Mouse (Mus musculus) cerebellum, adult 2 months (tissue): Measurements from ENCODE around the gene Rnpepl1. TPM values are rescaled to one million over a fixed set of nuclear protein-coding genes. Genes with fewer than 3 reads are reported as not detected.
A peak's percentile ranks its signal among the peaks of the same experiment; 100 is the strongest.

Source experiments
- DNase-seq, 2 experiments: peaks; one replicate each; pipeline ENCODE4 v3.0.0; 2021
- H3K27ac ChIP-seq: fragments of 200-500 bp; 2 replicates; pipeline ENCODE4 v1.5.1; 2012; ENCODE audit warnings: low read length, control low read depth, inconsistent platforms; ENCODE audit not compliant: insufficient read depth
- H3K27me3 ChIP-seq: fragments of 200-500 bp; 2 replicates; pipeline ENCODE4 v1.6.1; 2012; ENCODE audit warnings: inconsistent platforms, mild to moderate bottlenecking, low read length, moderate library complexity; ENCODE audit not compliant: control insufficient read depth, insufficient read depth
- H3K4me1 ChIP-seq: fragments of 200-500 bp; 2 replicates; pipeline ENCODE4 v1.6.1; 2011; ENCODE audit warnings: low read length; ENCODE audit not compliant: control insufficient read depth, insufficient read depth
- H3K4me3 ChIP-seq: fragments of 200-500 bp; replicated peaks from 2 replicates; pipeline ENCODE3; 2011; ENCODE audit warnings: mild to moderate bottlenecking, low read depth, low read length, control low read depth; ENCODE audit not compliant: insufficient read depth
- CTCF ChIP-seq: fragments of 200-500 bp; IDR thresholded peaks from 2 replicates; pipeline ENCODE4 v1.5.1; 2011; ENCODE audit warnings: low read depth, mild to moderate bottlenecking, control low read depth, low read length, moderate library complexity, borderline replicate concordance; ENCODE audit not compliant: insufficient read depth
- POLR2A ChIP-seq: fragments of 200-500 bp; IDR thresholded peaks from 2 replicates; pipeline ENCODE4 v1.6.1; 2011; ENCODE audit warnings: low read length, control low read depth, borderline replicate concordance; ENCODE audit not compliant: insufficient read depth
- WGBS: fragments of 180-500 bp; shearing (Covaris S2); methylation state at CpG from one replicate; pipeline ENCODE4 v1.1.7; 2018; 5-methylcytosine and 5-hydroxymethylcytosine counted together
- polyA plus RNA-seq: library from polyadenylated mRNA; depleted of rRNA; stranded (reverse); fragments of >200 nt; gene quantifications from 2 replicates; pipeline ENCODE4 v1.2.3, GENCODE M21; 2012

The Rnpepl1 gene
- polyA plus RNA-seq, 1 experiment = 44.7 TPM

- WGBS = 90% methylated on average over 12 of the region's 12 CpGs
- TF ChIP-seq POLR2A (no peak), CTCF (no peak)
- Histone ChIP-seq H3K4me3 (no peak overlapping the region), H3K27ac (no peak overlapping the region), H3K27me3 (no peaks in the 10 kb centered on the region), H3K4me1 (peaks cover 40% of the 10 kb centered on the region)
- no peak for DNase-seq
These were observed 33.1 kb upstream of the Rnpepl1 start for GRCm38 (mm10) chr1:92877431-92877978.

DNA sequence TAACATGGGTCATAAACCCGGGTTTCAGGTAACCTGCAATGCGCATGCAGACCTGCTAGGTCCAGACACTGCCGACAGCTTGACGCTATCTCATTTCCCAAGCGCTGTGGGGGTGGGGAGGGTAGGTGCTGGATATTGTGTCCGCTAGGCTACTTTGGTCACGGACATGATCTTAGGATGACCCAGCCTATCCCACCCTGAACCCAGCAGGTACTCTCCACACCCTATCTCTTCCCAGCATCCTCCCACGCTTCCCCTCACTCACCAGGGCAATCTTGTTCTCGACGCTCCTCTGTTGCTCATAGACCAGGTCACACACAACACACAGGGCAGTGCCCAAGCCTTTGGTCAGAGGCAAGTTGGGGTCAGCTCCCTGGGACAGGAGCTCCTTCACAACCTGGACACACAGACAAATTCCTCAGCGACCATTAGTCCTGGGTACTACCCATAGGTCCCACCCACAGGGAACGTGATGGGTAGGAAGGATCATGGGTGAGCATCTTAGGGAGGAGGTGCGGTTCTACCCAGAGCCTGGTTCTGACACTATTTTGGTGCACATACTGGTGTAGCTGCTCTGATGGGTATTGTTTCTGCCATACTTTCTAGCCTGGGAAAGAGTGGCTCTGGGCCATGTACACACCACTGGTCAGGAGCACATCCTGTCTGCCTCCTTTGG, 32.4 kb upstream of the Rnpepl1 start:
- H3K27me3 ChIP-seq = no peaks in the 10 kb centered on the region
- TF ChIP-seq CTCF = no peak
- TF ChIP-seq POLR2A = no peak
- peaks cover 42% of the 10 kb centered on the region for H3K4me1 ChIP-seq
- H3K4me3 ChIP-seq = no peak overlapping the region
- H3K27ac ChIP-seq = no peak overlapping the region
- WGBS = 97% methylated on average over 13 of the region's 13 CpGs
- DNase-seq = no peak

DNA sequence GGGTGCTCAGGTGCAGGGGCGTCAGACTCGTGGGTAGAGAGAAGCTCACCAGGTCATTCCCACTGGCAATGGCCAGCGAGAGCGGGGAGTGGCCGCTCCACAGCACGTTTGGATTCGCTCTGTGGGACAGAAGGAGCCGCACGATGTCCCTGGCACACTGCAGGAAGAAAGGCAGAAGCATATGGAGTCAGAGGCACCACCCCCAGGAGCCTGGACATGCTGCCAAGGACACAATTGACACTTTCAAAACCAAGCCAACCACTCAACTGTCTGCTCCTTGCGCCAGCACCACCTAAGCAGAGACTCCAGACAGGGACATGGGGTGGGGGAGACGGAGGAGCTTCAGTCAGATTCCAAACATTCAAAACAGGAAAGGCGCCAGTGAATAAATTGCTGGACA, 31.3 kb upstream of the Rnpepl1 start:
- 5% methylated on average over 12 of the region's 12 CpGs for WGBS
- no peaks in the 10 kb centered on the region for H3K27me3 ChIP-seq
- no peak overlapping the region for H3K4me3 ChIP-seq
- DNase-seq = peak; percentile 93 to 98
- peak overlapping the region; percentile 50; the same call in 1 of the 2 replicates for H3K27ac ChIP-seq
- TF ChIP-seq POLR2A (0 out of 2 replicates have a peak, but pooled peaks have one; percentile 9), CTCF (no peak; the same call in 1 of the 2 replicates)
- peaks cover 42% of the 10 kb centered on the region for H3K4me1 ChIP-seq

- peak overlapping the region; percentile 33; the same call in 1 of the 2 replicates for H3K27ac ChIP-seq
These were observed 30.5 kb upstream of the Rnpepl1 start for GRCm38 (mm10) chr1:92880101-92880500.

GRCm38 (mm10) chr1:92881982-92882381, 28.6 kb upstream of the Rnpepl1 start:
- 26% methylated on average over 6 of the region's 6 CpGs for WGBS
- Histone ChIP-seq H3K4me1 (peaks cover 42% of the 10 kb centered on the region), H3K27me3 (no peaks in the 10 kb centered on the region), H3K4me3 (no peak overlapping the region), H3K27ac (no peak overlapping the region)
- TF ChIP-seq POLR2A (no peak), CTCF (no peak)
- peak in 1 of 2 experiments; percentile 41 for DNase-seq

More at GRCm38 (mm10) chr1:92880101-92880500, 30.5 kb upstream of the Rnpepl1 start:
- Histone ChIP-seq H3K27me3 (no peaks in the 10 kb centered on the region), H3K4me1 (peaks cover 42% of the 10 kb centered on the region), H3K4me3 (no peak overlapping the region)
- WGBS = 92% methylated on average over 5 of the region's 5 CpGs
- no peak for DNase-seq
- no peak for TF ChIP-seq POLR2A
- TF ChIP-seq CTCF = no peak

DNA sequence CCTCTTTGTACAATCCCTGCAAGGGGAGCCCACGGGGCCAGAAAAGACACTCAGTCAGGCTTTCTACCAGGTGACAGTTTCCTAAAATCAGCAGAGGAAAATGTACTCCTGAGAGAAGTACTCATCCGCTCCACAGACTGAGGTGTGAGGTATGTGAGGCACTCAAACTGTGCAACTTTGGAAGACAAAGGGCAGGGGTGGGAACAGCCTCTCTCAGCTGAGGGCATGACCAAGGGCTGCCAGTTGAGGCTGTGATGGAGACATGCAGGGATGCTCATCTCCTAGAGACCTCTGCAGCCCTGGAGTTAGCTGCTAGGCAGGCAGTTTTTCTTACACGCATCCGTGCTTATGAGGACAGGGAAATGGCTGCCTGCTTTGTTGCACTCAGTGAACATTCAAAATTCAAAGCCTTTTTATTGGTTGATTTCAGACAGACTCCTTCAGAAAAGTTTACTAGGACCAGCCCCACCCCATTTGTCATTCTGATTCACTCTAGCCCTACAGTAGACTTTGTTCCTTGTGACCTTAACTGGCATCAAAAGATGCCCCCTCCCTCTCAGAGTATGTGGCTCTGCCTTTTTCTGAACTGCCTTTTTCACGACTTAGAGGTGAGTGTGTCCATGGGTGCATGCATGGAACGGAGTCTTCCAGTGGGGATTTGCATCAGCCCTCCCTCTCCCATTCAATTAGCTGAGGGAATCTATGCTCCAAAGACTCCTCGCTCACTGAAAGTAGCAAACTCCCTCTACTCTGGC, 21.5 kb upstream of the Rnpepl1 start:
- WGBS = 86% methylated on average over 7 of the region's 7 CpGs
- Histone ChIP-seq H3K4me3 (no peak overlapping the region), H3K27ac (no peak overlapping the region), H3K4me1 (no peaks in the 10 kb centered on the region), H3K27me3 (no peaks in the 10 kb centered on the region)
- DNase-seq = no peak
- TF ChIP-seq CTCF (no peak), POLR2A (no peak)

GRCm38 (mm10) chr1:92892791-92893190, 17.8 kb upstream of the Rnpepl1 start:
- no peaks in the 10 kb centered on the region for H3K4me1 ChIP-seq
- WGBS = 5% methylated on average over 3 of the region's 3 CpGs
- TF ChIP-seq POLR2A (no peak), CTCF (no peak)
- no peak overlapping the region for H3K27ac ChIP-seq
- H3K27me3 ChIP-seq = no peaks in the 10 kb centered on the region
- peak; percentile 51 to 69 for DNase-seq
- H3K4me3 ChIP-seq = no peak overlapping the region

DNA sequence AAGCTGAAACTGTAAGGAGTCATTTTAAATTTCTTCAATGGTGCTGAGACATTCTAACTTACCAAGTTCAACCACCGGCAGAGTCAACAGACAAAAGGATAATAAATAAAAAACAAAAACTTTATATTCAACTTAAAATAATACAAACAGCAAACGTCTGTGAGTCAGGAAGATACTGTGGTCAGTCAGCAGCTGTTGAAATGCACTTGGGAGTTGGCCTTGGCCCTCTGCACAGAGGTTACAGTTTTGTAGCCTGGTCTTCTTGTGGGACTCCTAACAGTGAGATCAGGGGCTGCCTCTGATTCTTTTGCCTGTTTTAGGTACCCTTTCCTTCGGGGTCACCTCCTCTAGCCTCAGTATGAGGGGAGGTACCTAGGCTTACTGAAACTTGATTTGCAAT, 16.7 kb upstream of the Rnpepl1 start:
- Histone ChIP-seq H3K4me1 (no peaks in the 10 kb centered on the region), H3K27me3 (no peaks in the 10 kb centered on the region), H3K27ac (no peak overlapping the region), H3K4me3 (no peak overlapping the region)
- WGBS = 95% methylated on average over 3 of the region's 3 CpGs
- TF ChIP-seq POLR2A (no peak), CTCF (no peak)
- DNase-seq = no peak
